Mouse (Mus musculus) hindbrain, embryonic 14.5 days (tissue): ENCODE measurements around the gene Nemp1. TPM values are rescaled to one million over a fixed set of nuclear protein-coding genes. Genes with fewer than 3 reads are reported as not detected.
A peak's percentile ranks its signal among the peaks of the same experiment; 100 is the strongest.

ENCODE experiments used
- ATAC-seq: fragments of 200-750 bp; cut with Nextera tagmentation; 2 replicates; pipeline ENCODE4 v1.8.0; 2017; ENCODE audit warnings: moderate number of reproducible peaks, mild to moderate bottlenecking, moderate TSS enrichment, moderate library complexity; ENCODE audit not compliant: low FRiP score
- DNase-seq: peaks from one replicate; pipeline ENCODE4 v3.0.0-alpha.2; 2015; ENCODE audit warnings: low spot score
- H3K27ac ChIP-seq: fragments of 300-500 bp; sonication (generic); 2 replicates; pipeline ENCODE4 v1.5.1; 2014; ENCODE audit warnings: mild to moderate bottlenecking, moderate library complexity
- H3K27me3 ChIP-seq: fragments of 300-500 bp; sonication (generic); 2 replicates; pipeline ENCODE4 v1.6.1; 2014; ENCODE audit warnings: mild to moderate bottlenecking, low read length, mixed read lengths; ENCODE audit not compliant: control insufficient read depth, insufficient read depth
- H3K36me3 ChIP-seq: fragments of 300-500 bp; sonication (generic); replicated peaks from 2 replicates; pipeline ENCODE4 v1.6.1; 2014; ENCODE audit not compliant: control insufficient read depth, insufficient read depth
- H3K4me1 ChIP-seq: fragments of 300-500 bp; sonication (generic); replicated peaks from 2 replicates; pipeline ENCODE4 v1.6.1; 2014; ENCODE audit warnings: antibody characterized with exemption, low read length, mixed read lengths; ENCODE audit not compliant: control insufficient read depth, insufficient read depth
- H3K4me2 ChIP-seq: fragments of 300-500 bp; sonication (generic); replicated peaks from 2 replicates; pipeline ENCODE4 v1.6.1; 2014; ENCODE audit warnings: mild to moderate bottlenecking, moderate library complexity
- H3K4me3 ChIP-seq: fragments of 300-500 bp; sonication (generic); replicated peaks from 2 replicates; pipeline ENCODE4 v1.5.1; 2014; ENCODE audit warnings: mild to moderate bottlenecking, low read length
- H3K9ac ChIP-seq: fragments of 300-500 bp; sonication (generic); 2 replicates; pipeline ENCODE4 v1.6.1; 2014
- H3K9me3 ChIP-seq: fragments of 300-500 bp; sonication (generic); 2 replicates; pipeline ENCODE4 v1.6.1; 2016; ENCODE audit warnings: low read length; ENCODE audit not compliant: control insufficient read depth
- WGBS: fragments of 180-500 bp; shearing (Covaris S2); extraction: QIAGEN DNeasy Blood & Tissue Kit; methylation state at CpG from one replicate; pipeline ENCODE4 v1.1.7; 2014; 5-methylcytosine and 5-hydroxymethylcytosine counted together
- polyA plus RNA-seq: library from polyadenylated mRNA; unstranded; fragments of >200 nt; fragmentation: Nextera tagmentation; extraction: Ambion mirVana; gene quantifications from 2 replicates; pipeline ENCODE4 v1.2.1, GENCODE M21; 2014

Gene Nemp1
- polyA plus RNA-seq, 1 experiment from 2014 or later = 3.3 TPM

GRCm38 (mm10) chr10:127661915-127662663, 4.6 kb upstream of the Nemp1 start:
- H3K9ac ChIP-seq = 0 out of 2 replicates have a peak overlapping the region, but pooled peaks have one; percentile 13
- WGBS = 5% methylated on average over 14 of the region's 16 CpGs
- peak overlapping the region; percentile 29 for H3K4me2 ChIP-seq
- ATAC-seq (peak; percentile 2; the same call in 1 of the 2 replicates), DNase-seq (no peak)
- H3K4me1 ChIP-seq = peaks cover 21% of the 10 kb centered on the region
- no peak overlapping the region for H3K4me3 ChIP-seq
- H3K36me3 ChIP-seq = no peaks in the 10 kb centered on the region
- peaks cover 66% of the 10 kb centered on the region for H3K27me3 ChIP-seq
- H3K9me3 ChIP-seq = no peaks in the 10 kb centered on the region
- H3K27ac ChIP-seq = no peak overlapping the region

GRCm38 (mm10) chr10:127662666-127663253, 3.9 kb upstream of the Nemp1 start:
- H3K9me3 ChIP-seq = no peaks in the 10 kb centered on the region
- H3K4me1 ChIP-seq = peaks cover 21% of the 10 kb centered on the region
- no peaks in the 10 kb centered on the region for H3K36me3 ChIP-seq
- 0 out of 2 replicates have a peak overlapping the region, but pooled peaks have one; percentile 13 for H3K9ac ChIP-seq
- DNase-seq (no peak), ATAC-seq (peak; percentile 4; the same call in 1 of the 2 replicates)
- H3K27me3 ChIP-seq = peaks cover 73% of the 10 kb centered on the region
- H3K27ac ChIP-seq = no peak overlapping the region
- no peak overlapping the region for H3K4me3 ChIP-seq
- WGBS = 17% methylated on average over 19 of the region's 19 CpGs
- peak overlapping the region; percentile 29 for H3K4me2 ChIP-seq

DNA sequence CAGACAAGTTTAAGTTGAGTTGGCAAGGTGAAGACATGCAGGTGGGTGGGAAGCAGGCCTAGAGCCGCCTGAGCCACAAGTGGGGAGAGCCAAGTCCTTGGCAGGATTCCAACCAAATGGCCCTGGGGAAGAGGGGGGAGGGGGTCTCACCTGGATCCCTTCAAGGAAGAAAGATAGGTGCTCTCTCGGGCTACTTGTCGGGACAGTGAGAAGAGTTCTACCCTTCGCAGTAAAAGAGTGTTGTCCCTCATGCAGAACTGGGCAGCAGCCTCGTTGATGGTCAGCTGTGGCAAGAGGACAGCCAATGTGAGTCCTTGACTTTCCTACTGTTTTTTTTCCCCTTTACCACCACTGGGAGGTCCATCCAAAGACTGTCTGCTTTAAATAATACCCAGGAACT, 3.1 kb upstream of the Nemp1 start:
- H3K9ac ChIP-seq = no peak overlapping the region
- peaks cover 29% of the 10 kb centered on the region for H3K4me1 ChIP-seq
- H3K4me2 ChIP-seq = no peak overlapping the region
- H3K27ac ChIP-seq = no peak overlapping the region
- H3K4me3 ChIP-seq = no peak overlapping the region
- ATAC-seq = no peak
- H3K27me3 ChIP-seq = peaks cover 80% of the 10 kb centered on the region
- H3K9me3 ChIP-seq = no peaks in the 10 kb centered on the region
- no peak for DNase-seq
- WGBS = 21% methylated on average over 5 of the region's 5 CpGs
- H3K36me3 ChIP-seq = no peaks in the 10 kb centered on the region

DNA sequence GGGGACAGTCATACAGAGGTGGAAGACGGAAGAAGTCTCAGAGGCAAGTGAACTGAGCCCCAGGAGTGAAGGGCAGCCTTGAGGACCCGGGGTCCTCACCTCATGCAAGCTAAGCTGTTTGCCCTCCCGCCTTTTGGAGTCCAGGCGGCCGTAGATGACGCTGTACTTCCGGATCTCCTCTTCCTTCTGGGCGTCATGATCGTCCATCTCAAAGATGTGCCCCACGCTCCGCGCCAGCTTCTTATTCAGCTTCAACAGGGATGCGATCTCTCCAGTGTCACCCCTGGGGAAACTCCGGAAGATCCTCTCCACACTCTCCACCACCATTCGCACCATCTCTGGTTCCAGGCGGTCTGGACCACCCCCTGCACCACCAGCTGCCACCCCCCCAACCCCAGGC, 2.5 kb upstream of the Nemp1 start:
- H3K9ac ChIP-seq = no peak overlapping the region
- 10% methylated on average over 16 of the region's 16 CpGs for WGBS
- H3K4me1 ChIP-seq = peaks cover 31% of the 10 kb centered on the region
- ATAC-seq (no peak), DNase-seq (no peak)
- peaks cover 85% of the 10 kb centered on the region for H3K27me3 ChIP-seq
- no peaks in the 10 kb centered on the region for H3K36me3 ChIP-seq
- H3K27ac ChIP-seq = no peak overlapping the region
- no peaks in the 10 kb centered on the region for H3K9me3 ChIP-seq
- H3K4me3 ChIP-seq = no peak overlapping the region
- H3K4me2 ChIP-seq = peak overlapping the region; percentile 65

DNA sequence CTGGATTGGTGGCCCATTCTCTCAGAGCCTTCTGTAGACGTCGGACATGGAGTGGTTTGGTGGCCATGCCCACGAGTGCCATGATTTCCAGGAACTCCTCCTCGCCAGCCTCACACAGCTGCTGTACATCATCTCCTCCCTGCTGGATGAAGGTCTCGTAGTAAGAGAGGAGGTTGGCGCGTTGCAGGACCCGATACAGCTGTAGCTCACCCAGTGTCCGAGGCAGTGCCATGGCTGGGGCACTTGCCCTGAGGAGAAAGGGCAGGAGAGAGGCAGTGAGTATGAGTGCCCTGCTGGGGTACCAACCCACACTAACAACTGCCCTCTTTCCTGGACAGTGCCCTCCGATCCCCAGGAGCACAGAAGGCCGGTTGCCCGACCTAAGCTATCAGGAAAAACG, 1.8 kb upstream of the Nemp1 start:
- Histone ChIP-seq H3K27ac (no peak overlapping the region), H3K36me3 (no peaks in the 10 kb centered on the region), H3K4me1 (peaks cover 31% of the 10 kb centered on the region), H3K4me2 (peak overlapping the region; percentile 65), H3K4me3 (peak overlapping the region; percentile 40), H3K9me3 (no peaks in the 10 kb centered on the region), H3K9ac (no peak overlapping the region), H3K27me3 (peaks cover 89% of the 10 kb centered on the region)
- WGBS = 9% methylated on average over 13 of the region's 13 CpGs
- DNase-seq = no peak
- no peak for ATAC-seq

DNA sequence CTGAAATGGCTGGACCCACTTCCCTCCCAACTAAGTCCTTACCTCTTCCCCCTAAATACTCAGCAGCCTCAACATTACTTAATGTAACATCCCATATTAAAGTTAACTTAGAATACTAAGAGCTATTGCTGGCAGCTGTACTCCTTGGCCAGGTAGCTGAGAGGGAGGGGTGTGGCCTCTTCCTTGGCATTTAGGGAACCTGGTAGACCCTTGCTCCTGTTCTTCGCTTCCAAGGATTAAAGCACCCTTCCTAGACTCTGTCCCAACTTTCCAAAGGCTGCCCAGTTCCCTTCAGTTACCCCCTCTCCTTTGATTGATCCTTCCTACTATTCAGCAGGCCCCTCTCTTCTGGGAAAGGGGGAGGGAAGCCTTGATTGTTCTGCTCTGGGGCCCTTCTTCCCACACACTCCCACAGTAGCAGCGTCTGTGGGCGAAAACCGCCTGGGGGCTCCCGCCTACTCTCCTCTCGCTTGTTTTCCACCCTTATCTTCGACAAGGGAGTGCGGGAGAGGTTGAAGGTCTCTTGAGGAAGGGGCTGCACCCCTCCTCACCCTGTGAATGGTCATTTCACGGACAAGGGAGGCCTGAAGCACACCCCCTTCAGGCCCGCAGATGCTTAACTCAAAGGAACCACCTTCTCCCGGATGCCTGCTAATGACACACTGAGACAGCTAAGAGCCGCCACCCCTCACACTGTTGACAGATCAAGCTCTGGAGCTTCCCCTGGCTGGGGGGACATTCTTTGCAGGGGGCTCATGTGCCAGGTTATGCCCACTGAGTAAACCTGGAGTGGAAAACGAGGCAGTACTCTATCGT, 1.1 kb upstream of the Nemp1 start:
- peaks cover 31% of the 10 kb centered on the region for H3K4me1 ChIP-seq
- H3K9me3 ChIP-seq = no peaks in the 10 kb centered on the region
- ATAC-seq (no peak), DNase-seq (no peak)
- peaks cover 88% of the 10 kb centered on the region for H3K27me3 ChIP-seq
- WGBS = 5% methylated on average over 14 of the region's 14 CpGs
- peak overlapping the region; percentile 54 for H3K9ac ChIP-seq
- H3K27ac ChIP-seq = no peak overlapping the region
- H3K4me2 ChIP-seq = peak overlapping the region; percentile 65
- H3K36me3 ChIP-seq = no peaks in the 10 kb centered on the region
- H3K4me3 ChIP-seq = peak overlapping the region; percentile 40

GRCm38 (mm10) chr10:127667269-127668092, 780 bp downstream of the Nemp1 start:
- peaks cover 69% of the 10 kb centered on the region for H3K27me3 ChIP-seq
- peak overlapping the region; percentile 73; the same call in 1 of the 2 replicates for H3K27ac ChIP-seq
- no peaks in the 10 kb centered on the region for H3K9me3 ChIP-seq
- peaks cover 27% of the 10 kb centered on the region for H3K4me1 ChIP-seq
- WGBS = 2% methylated on average over 35 of the region's 35 CpGs
- peak overlapping the region; percentile 40 for H3K4me3 ChIP-seq
- no peaks in the 10 kb centered on the region for H3K36me3 ChIP-seq
- peak overlapping the region; percentile 65 for H3K4me2 ChIP-seq
- DNase-seq = peak; percentile 44
- peak overlapping the region; percentile 54; the same call in 1 of the 2 replicates for H3K9ac ChIP-seq
- peak; percentile 29; the same call in 1 of the 2 replicates for ATAC-seq

DNA sequence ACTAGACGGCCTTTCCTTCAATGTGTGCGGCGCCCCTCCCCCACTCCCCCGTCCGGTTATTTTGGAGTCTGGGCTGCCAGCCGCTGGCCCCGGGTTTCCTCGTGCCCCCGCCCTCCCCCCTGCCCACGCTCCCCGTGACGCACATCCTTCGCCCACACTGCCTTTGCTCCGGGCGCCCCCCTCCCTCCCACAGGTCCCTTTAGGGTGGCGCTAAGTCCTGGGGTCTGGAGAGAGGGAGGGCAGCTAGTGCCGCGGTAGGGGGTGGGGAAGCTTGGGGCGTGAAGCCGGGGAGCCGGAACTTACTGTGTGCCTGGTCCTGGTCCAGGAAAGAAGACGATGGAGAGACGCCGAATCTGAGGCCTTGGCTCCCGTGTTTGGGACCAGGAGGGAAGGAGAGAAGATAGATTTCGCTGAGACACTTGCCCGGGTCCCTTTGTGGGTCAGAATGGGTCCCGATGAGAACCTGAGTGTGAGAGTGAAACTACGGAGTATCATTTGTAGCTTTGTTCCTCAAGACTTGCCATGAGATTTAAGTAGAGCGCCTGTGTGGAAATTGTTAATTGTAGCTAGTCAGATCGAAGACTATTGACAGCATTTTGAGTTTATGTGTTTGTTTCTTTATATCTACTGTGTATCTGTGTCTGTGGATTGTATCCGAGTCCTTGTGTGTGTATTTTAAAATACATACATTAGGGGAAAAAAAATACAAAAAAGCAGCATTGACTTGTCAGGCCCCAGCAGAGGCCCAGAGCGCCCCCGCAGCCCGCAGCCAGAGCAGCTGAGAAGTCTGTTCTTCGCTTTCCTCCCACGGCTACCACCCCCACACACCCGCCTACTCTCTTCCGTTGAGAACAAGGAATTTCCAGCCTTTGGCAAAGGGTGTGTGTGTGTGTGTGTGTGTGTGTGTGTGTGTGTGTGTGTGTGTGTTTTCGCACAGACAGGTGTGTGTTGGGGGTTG, 1.7 kb downstream of the Nemp1 start, which contains the start of gene Nab2:
Gene Nab2 (minus strand): TSS at position 476 of the 958 bp plus-strand sequence.
- H3K27me3 ChIP-seq = peaks cover 60% of the 10 kb centered on the region

More for the DNA sequence above, 1.7 kb downstream of the Nemp1 start, which contains the start of gene Nab2:
- peak within 1 kb of the TSS; percentile 38 for H3K9ac ChIP-seq
- peak within 1 kb of the TSS; percentile 40 for H3K4me3 ChIP-seq
- ATAC-seq = no peak; the same call in 1 of the 2 replicates
- H3K27ac ChIP-seq = peak within 1 kb of the TSS; percentile 73
- peak; percentile 36 for DNase-seq
- peak within 1 kb of the TSS; percentile 65 for H3K4me2 ChIP-seq
- peaks cover 22% of the 10 kb centered on the region for H3K4me1 ChIP-seq
- WGBS = 3% methylated on average over 40 of the region's 40 CpGs
- no peaks in the 10 kb centered on the region for H3K36me3 ChIP-seq
- no peaks in the 10 kb centered on the region for H3K9me3 ChIP-seq
